Mouse (Mus musculus) CH12.LX (cell line): Measurements from ENCODE around the gene Melk. TPM values are rescaled to one million over a fixed set of nuclear protein-coding genes. Genes with fewer than 3 reads are reported as not detected.

Experiments
- DNase-seq: peaks from one replicate; pipeline ENCODE4 v3.0.0-alpha.2; 2013; ENCODE audit errors: extremely low read depth
- H3K27ac ChIP-seq: 2 replicates; pipeline ENCODE4 v1.5.1; 2012; ENCODE audit warnings: low read depth, mild to moderate bottlenecking, control low read depth, moderate library complexity; ENCODE audit not compliant: insufficient read depth
- H3K27me3 ChIP-seq: replicated peaks from 2 replicates; pipeline ENCODE3; 2012; ENCODE audit warnings: inconsistent platforms
- H3K36me3 ChIP-seq, 2 experiments: replicated peaks in 1 of 2; 2 replicates each; pipeline versions ENCODE3 to v1.6.1; 2012; ENCODE audit warnings: inconsistent platforms in 1 of 2, low read length in 1 of 2, mild to moderate bottlenecking in 1 of 2, mixed read lengths in 1 of 2, moderate library complexity in 1 of 2; ENCODE audit not compliant: control insufficient read depth in 1 of 2, insufficient read depth in 1 of 2
- H3K4me1 ChIP-seq, 2 experiments: 2 replicates each; pipeline ENCODE4 v1.6.1; 2012; ENCODE audit warnings: inconsistent platforms in 1 of 2, moderate library complexity in 1 of 2; ENCODE audit not compliant: insufficient read depth in 2 of 2, control insufficient read depth in 1 of 2
- H3K4me2 ChIP-seq: 2 replicates; pipeline ENCODE4 v1.6.1; 2012; ENCODE audit warnings: low read depth, mild to moderate bottlenecking, control low read depth; ENCODE audit not compliant: poor library complexity, insufficient read depth, severe bottlenecking
- H3K4me3 ChIP-seq, 3 experiments: fragments of 150-350 bp in 1 of 3; sonication (generic) in 1 of 3; replicated peaks in 1 of 3; 2 replicates each; pipeline versions ENCODE3 to v1.5.1; 2011 to 2012; ENCODE audit warnings: low read depth in 2 of 3, low read length in 2 of 3, mild to moderate bottlenecking in 2 of 3, moderate library complexity in 2 of 3, control low read depth in 1 of 3, improper control_type of control experiment in 1 of 3, inconsistent platforms in 1 of 3, mixed read lengths in 1 of 3; ENCODE audit not compliant: poor library complexity in 1 of 3
- H3K79me2 ChIP-seq: replicated peaks from 2 replicates; pipeline ENCODE4 v1.6.1; 2012; ENCODE audit warnings: mild to moderate bottlenecking, moderate library complexity; ENCODE audit not compliant: control insufficient read depth, poor library complexity, insufficient read depth, severe bottlenecking; ENCODE audit errors: extremely low read depth
- H3K9ac ChIP-seq: 2 replicates; pipeline ENCODE4 v1.6.1; 2012; ENCODE audit warnings: low read depth, mild to moderate bottlenecking, control low read depth, moderate library complexity; ENCODE audit not compliant: insufficient read depth
- H3K9me3 ChIP-seq: replicated peaks from 2 replicates; pipeline ENCODE3; 2012; ENCODE audit warnings: low read length, inconsistent platforms, mixed read lengths
- BHLHE40 ChIP-seq: IDR thresholded peaks from 2 replicates; pipeline ENCODE4 v1.6.1; 2011; ENCODE audit warnings: mild to moderate bottlenecking, low read depth, low read length, improper control_type of control experiment
- CTCF ChIP-seq, 2 experiments: IDR thresholded peaks in 1 of 2; conservative IDR thresholded peaks in 1 of 2; 2 replicates each; pipeline ENCODE4 v1.5.1; 2011 to 2012; ENCODE audit warnings: low read depth in 2 of 2, low read length in 2 of 2, improper control_type of control experiment in 1 of 2, inconsistent platforms in 1 of 2, mild to moderate bottlenecking in 1 of 2, moderate library complexity in 1 of 2
- ELF1 ChIP-seq: IDR thresholded peaks from 2 replicates; pipeline ENCODE4 v1.6.1; 2014; ENCODE audit warnings: low read depth, mild to moderate bottlenecking, inconsistent platforms, low read length, improper control_type of control experiment
- EP300 ChIP-seq: IDR thresholded peaks from 2 replicates; pipeline ENCODE4 v1.6.1; 2011; ENCODE audit warnings: low read length, improper control_type of control experiment
- MAX ChIP-seq: IDR thresholded peaks from 2 replicates; pipeline ENCODE4 v1.6.1; 2011; ENCODE audit warnings: low read length, improper control_type of control experiment
- MEF2A ChIP-seq: IDR thresholded peaks from 2 replicates; pipeline ENCODE4 v1.6.1; 2014; ENCODE audit warnings: low read depth, mild to moderate bottlenecking, inconsistent platforms, low read length, improper control_type of control experiment, borderline replicate concordance
- MXI1 ChIP-seq: IDR thresholded peaks from 2 replicates; pipeline ENCODE4 v1.6.1; 2011; ENCODE audit warnings: mild to moderate bottlenecking, low read depth, low read length, improper control_type of control experiment
- MYC ChIP-seq: IDR thresholded peaks from 2 replicates; pipeline ENCODE4 v1.6.1; 2011; ENCODE audit warnings: low read depth, mild to moderate bottlenecking, improper control_type of control experiment, low read length
- NELFE ChIP-seq: IDR thresholded peaks from 2 replicates; pipeline ENCODE4 v1.6.1; 2011; ENCODE audit warnings: low read depth, low read length, improper control_type of control experiment
- RAD21 ChIP-seq: IDR thresholded peaks from 2 replicates; pipeline ENCODE4 v1.6.1; 2011; ENCODE audit warnings: low read depth, mild to moderate bottlenecking, low read length, improper control_type of control experiment, moderate library complexity
- RCOR1 ChIP-seq: conservative IDR thresholded peaks from 2 replicates; pipeline ENCODE4 v1.6.1; 2012; ENCODE audit warnings: low read depth, mild to moderate bottlenecking, inconsistent platforms, low read length, improper control_type of control experiment
- SIN3A ChIP-seq: IDR thresholded peaks from 2 replicates; pipeline ENCODE4 v1.6.1; 2012; ENCODE audit warnings: low read length, improper control_type of control experiment, inconsistent platforms
- SMC3 ChIP-seq: IDR thresholded peaks from 2 replicates; pipeline ENCODE4 v1.6.1; 2011; ENCODE audit warnings: low read depth, low read length, improper control_type of control experiment
- TCF12 ChIP-seq: IDR thresholded peaks from 2 replicates; pipeline ENCODE4 v1.6.1; 2014; ENCODE audit warnings: low read depth, mild to moderate bottlenecking, inconsistent platforms, low read length, improper control_type of control experiment
- USF1 ChIP-seq: IDR thresholded peaks from 2 replicates; pipeline ENCODE4 v1.6.1; 2014; ENCODE audit warnings: low read depth, mild to moderate bottlenecking, inconsistent platforms, low read length, improper control_type of control experiment
- USF2 ChIP-seq: conservative IDR thresholded peaks from 2 replicates; pipeline ENCODE4 v1.6.1; 2011; ENCODE audit warnings: low read depth, low read length, improper control_type of control experiment
- ZKSCAN1 ChIP-seq: IDR thresholded peaks from 2 replicates; pipeline ENCODE4 v1.6.1; 2012; ENCODE audit warnings: low read depth, inconsistent platforms, low read length, improper control_type of control experiment, borderline replicate concordance
- dilution Hi-C: fragments of 300-500 bp; cut with MboI; formaldehyde crosslinking; loops from 2 replicates; pipeline ENCODE4 v1.14.3; 2020; ENCODE audit warnings: low sequenced_read_pairs; ENCODE audit not compliant: extremely low pct_unique_long_range_greater_than_20kb, extremely low pct_ligation_motif_present
- in situ Hi-C: fragments of 300-500 bp; cut with MboI; formaldehyde crosslinking; loops from 3 replicates; pipeline ENCODE4 v1.14.3; 2019; ENCODE audit warnings: low sequenced_read_pairs, low pct_ligation_motif_present, low pct_unique_long_range_greater_than_20kb, mixed read lengths
- polyA plus RNA-seq: library from polyadenylated mRNA; unstranded; fragments of >175 nt; gene quantifications from 2 replicates; pipeline ENCODE4 v1.2.1, GENCODE M21; 2012; ENCODE audit warnings: low read depth; ENCODE audit not compliant: insufficient read length
- total RNA-seq, 2 experiments: library from RNA; depleted of rRNA; stranded (reverse); fragments of 300-350 nt in 1 of 2; fragments of >200 nt in 1 of 2; gene quantifications; 2 replicates each; pipeline ENCODE4 v1.2.3; 2012 to 2014

The Melk gene
- total and polyA plus RNA-seq, 3 experiments: 25.0 to 47.4 (median 44.9) TPM

- no peaks in the 10 kb centered on the region for H3K36me3 ChIP-seq
- H3K79me2 ChIP-seq: no peaks in the 10 kb centered on the region
- H3K4me1 ChIP-seq: peaks cover 5 to 8% of the 10 kb centered on the region in 2 experiments; a peak in 3 of 4 replicates
- H3K4me2 ChIP-seq: no peak overlapping the region
- H3K9me3 ChIP-seq: no peaks in the 10 kb centered on the region
- no peak overlapping the region for H3K9ac ChIP-seq
- no peak for DNase-seq
- H3K27me3 ChIP-seq: no peaks in the 10 kb centered on the region
- TF ChIP-seq EP300: no peak
- TF ChIP-seq MAX: no peak
- TF ChIP-seq, all 38 proteins: peak for 0
- in situ Hi-C loops: no loop called here
- dilution Hi-C loops: no loop called here
- Histone ChIP-seq H3K4me3 (no peak overlapping the region), H3K27ac (no peak overlapping the region)
Measured at GRCm38 (mm10) chr4:44271134-44271533, 29.5 kb upstream of the Melk start.

- dilution Hi-C loops (no loop called here), in situ Hi-C loops (loop anchor here (5.0 kb wide), 1 partner anchor 99 kb away; no protein-coding TSS in a partner anchor)
- no peaks in the 10 kb centered on the region for H3K36me3 ChIP-seq
- peaks cover 0 to 3% of the 10 kb centered on the region in 2 experiments; a peak in 1 of 4 replicates for H3K4me1 ChIP-seq
- no peaks in the 10 kb centered on the region for H3K79me2 ChIP-seq
- no peaks in the 10 kb centered on the region for H3K9me3 ChIP-seq
- H3K4me3 ChIP-seq: no peak overlapping the region
- H3K27ac ChIP-seq: no peak overlapping the region
- TF ChIP-seq USF1: peak; percentile 43; the same call in 1 of the 2 replicates
- TF ChIP-seq USF2: 0 out of 2 replicates have a peak, but pooled peaks have one; percentile 12
- TF ChIP-seq ELF1: no peak
- TF ChIP-seq SIN3A: no peak
- no peak for TF ChIP-seq CTCF (conservative IDR thresholded peaks at IDR 0.05 in 1 of 2, IDR thresholded peaks at IDR 0.05 in 1 of 2; ENCODE audit: low read depth in 2 of 2, low read length in 2 of 2)
- no peak for TF ChIP-seq ZKSCAN1
- TF ChIP-seq MYC: no peak
- no peak for TF ChIP-seq MXI1
- no peak for TF ChIP-seq TCF12
- TF ChIP-seq RAD21: no peak
- TF ChIP-seq BHLHE40: peak; percentile 37
- no peak overlapping the region for H3K9ac ChIP-seq
- DNase-seq: no peak
- no peaks in the 10 kb centered on the region for H3K27me3 ChIP-seq
- no peak overlapping the region for H3K4me2 ChIP-seq
Measured at GRCm38 (mm10) chr4:44281597-44282265, 18.9 kb upstream of the Melk start.

- Histone ChIP-seq H3K9me3 (no peaks in the 10 kb centered on the region), H3K36me3 (no peaks in the 10 kb centered on the region), H3K4me1 (no peaks in the 10 kb centered on the region), H3K79me2 (no peaks in the 10 kb centered on the region), H3K27ac (no peak overlapping the region), H3K9ac (no peak overlapping the region), H3K4me3 (no peak overlapping the region), H3K4me2 (peak overlapping the region; percentile 50; the same call in 1 of the 2 replicates), H3K27me3 (peaks cover 3% of the 10 kb centered on the region)
- TF ChIP-seq RAD21: peak; percentile 81
- no peak for TF ChIP-seq MEF2A
- TF ChIP-seq CTCF (conservative IDR thresholded peaks at IDR 0.05 in 1 of 2, IDR thresholded peaks at IDR 0.05 in 1 of 2; ENCODE audit: low read depth in 2 of 2, low read length in 2 of 2): peak; percentile 68 to 86
- no peak for TF ChIP-seq RCOR1
- TF ChIP-seq NELFE: peak; percentile 15; the same call in 1 of the 2 replicates
- peak; percentile 84 for TF ChIP-seq SMC3
- TF ChIP-seq MAX: no peak
- in situ Hi-C loops (loop anchor here (10.0 kb wide), 1 partner anchor 88 kb away; no protein-coding TSS in a partner anchor), dilution Hi-C loops (no loop called here)
- peak; percentile 47 for DNase-seq
Measured at GRCm38 (mm10) chr4:44292534-44292933, 8.1 kb upstream of the Melk start.
